Mouse (Mus musculus) ES-E14 (cell line): ENCODE results near the gene Guca1a. TPM values are rescaled to one million over a fixed set of nuclear protein-coding genes. Genes with fewer than 3 reads are reported as not detected.

Experiments
- DNase-seq: peaks from one replicate; pipeline ENCODE4 v3.0.0-alpha.2; 2013; ENCODE audit warnings: low read depth, low spot score
- H3K27ac ChIP-seq: 2 replicates; pipeline ENCODE4 v1.5.1; 2012; ENCODE audit warnings: low read depth, mild to moderate bottlenecking, low read length, moderate library complexity, mixed read lengths; ENCODE audit not compliant: poor library complexity, insufficient read depth, severe bottlenecking
- H3K36me3 ChIP-seq: 2 replicates; pipeline ENCODE4 v1.6.1; 2012; ENCODE audit warnings: mild to moderate bottlenecking, low read length, moderate library complexity, mixed read lengths; ENCODE audit not compliant: control insufficient read depth, poor library complexity, insufficient read depth, severe bottlenecking
- H3K4me1 ChIP-seq, 2 experiments: fragments of 150-350 bp in 1 of 2; sonication (generic) in 1 of 2; 2 replicates each; pipeline ENCODE4 v1.6.1; 2012; ENCODE audit warnings: low read length in 2 of 2, mild to moderate bottlenecking in 1 of 2, mixed read lengths in 1 of 2; ENCODE audit not compliant: control insufficient read depth in 2 of 2, insufficient read depth in 2 of 2, poor library complexity in 1 of 2
- H3K4me3 ChIP-seq, 2 experiments: fragments of 150-350 bp in 1 of 2; sonication (generic) in 1 of 2; 2 replicates each; pipeline ENCODE4 v1.5.1; 2012; ENCODE audit warnings: low read length in 2 of 2, low read depth in 1 of 2, mild to moderate bottlenecking in 1 of 2, mixed read lengths in 1 of 2; ENCODE audit not compliant: insufficient read depth in 1 of 2, poor library complexity in 1 of 2, severe bottlenecking in 1 of 2
- H3K9ac ChIP-seq: 2 replicates; pipeline ENCODE4 v1.6.1; 2012; ENCODE audit warnings: low read depth, mild to moderate bottlenecking, low read length, mixed read lengths; ENCODE audit not compliant: poor library complexity, insufficient read depth, severe bottlenecking
- H3K9me3 ChIP-seq: fragments of 150-350 bp; sonication (generic); 2 replicates; pipeline ENCODE4 v1.6.1; 2012; ENCODE audit warnings: low read depth, mild to moderate bottlenecking, low read length; ENCODE audit not compliant: control insufficient read depth, insufficient read depth
- CHD2 ChIP-seq: IDR thresholded peaks from 2 replicates; pipeline ENCODE4 v1.6.1; 2014; ENCODE audit warnings: mild to moderate bottlenecking, low read depth, low read length, inconsistent platforms
- HCFC1 ChIP-seq: IDR thresholded peaks from 2 replicates; pipeline ENCODE4 v1.6.1; 2012; ENCODE audit warnings: low read length, inconsistent platforms, borderline replicate concordance; ENCODE audit not compliant: insufficient read depth
- MAFK ChIP-seq: IDR thresholded peaks from 2 replicates; pipeline ENCODE4 v1.6.1; 2014; ENCODE audit warnings: mild to moderate bottlenecking, low read depth, low read length, inconsistent platforms; ENCODE audit not compliant: insufficient read depth
- ZC3H11A ChIP-seq: IDR thresholded peaks from 2 replicates; pipeline ENCODE4 v1.6.1; 2012; ENCODE audit warnings: low read depth, mild to moderate bottlenecking, inconsistent platforms, low read length, borderline replicate concordance
- ZNF384 ChIP-seq: IDR thresholded peaks from 2 replicates; pipeline ENCODE4 v1.6.1; 2012; ENCODE audit warnings: low read depth, low read length, inconsistent platforms
- in situ Hi-C, 2 experiments: fragments of 600-800 bp; cut with MboI; formaldehyde crosslinking; loops; one replicate each; pipeline ENCODE4 v1.15.1; 2025; ENCODE audit warnings: low sequenced_read_pairs in 2 of 2, inconsistent platforms in 1 of 2; ENCODE audit not compliant: unreplicated experiment in 2 of 2
- total RNA-seq: library from RNA; depleted of rRNA; stranded (reverse); fragments of 300-350 nt; gene quantifications from 2 replicates; pipeline ENCODE4 v1.2.3, GENCODE M21; 2012

Guca1a gene
- total RNA-seq, 1 experiment = 12.2 TPM

- Histone ChIP-seq H3K9me3 (no peaks in the 10 kb centered on the region), H3K36me3 (no peaks in the 10 kb centered on the region), H3K4me1 (peaks cover 0 to 29% of the 10 kb centered on the region in 2 experiments; a peak in 2 of 4 replicates), H3K4me3 (peak within 1 kb of the TSS; percentile 71 to 76), H3K9ac (peak within 1 kb of the TSS; percentile 59), H3K27ac (no peak within 1 kb of the TSS)
- in situ Hi-C loops = no loop called here
- no peak for DNase-seq
- TF ChIP-seq ZC3H11A (no peak), ZNF384 (peak; percentile 93), CHD2 (no peak), MAFK (no peak)
Observed at GRCm38 (mm10) chr17:47436907-47437547, 36.6 kb upstream of the Guca1a start, which contains the start of gene 1700001C19Rik. TSS of gene 1700001C19Rik (minus strand) at chr17:47437376.

DNA sequence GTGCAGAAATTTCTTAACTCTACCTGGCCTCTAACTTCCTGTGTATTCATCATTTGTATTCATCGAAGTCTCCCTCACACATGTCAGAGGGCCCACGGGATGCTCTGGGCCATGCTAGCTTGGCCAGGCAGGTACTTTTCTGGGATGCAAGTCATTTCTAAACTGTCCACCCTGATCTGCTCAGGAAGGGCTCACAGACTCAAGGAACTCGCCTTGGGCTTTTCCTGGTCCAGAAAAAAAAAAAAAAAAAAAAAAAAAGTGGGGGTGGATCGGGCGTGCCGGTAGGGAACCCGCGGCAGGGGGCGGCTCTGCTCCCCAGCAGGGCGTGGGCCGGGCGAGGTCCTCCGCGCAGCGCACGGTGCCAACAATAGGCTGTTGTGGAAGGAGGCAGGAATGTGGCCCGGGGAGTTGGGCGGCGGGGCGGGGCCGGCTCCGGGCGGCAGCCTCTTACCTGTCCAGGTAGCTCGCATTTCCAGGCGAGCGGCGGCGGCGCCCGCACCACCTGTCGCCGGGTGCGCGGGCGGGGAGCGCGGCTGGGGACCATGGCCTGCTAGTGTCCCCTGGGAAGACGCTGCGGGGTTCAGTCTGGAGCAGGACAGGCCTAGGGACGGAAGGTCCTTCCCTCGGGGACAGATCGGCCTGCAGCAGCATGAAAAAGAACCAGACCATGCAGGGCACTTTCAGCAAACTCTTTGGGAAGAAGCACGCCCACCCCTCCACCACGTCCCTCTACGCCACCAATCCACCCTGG, 35.9 kb upstream of the Guca1a start, which contains the start of gene AI661453:
Gene AI661453, plus strand, starts transcription at position 460 of the 751 bp plus-strand sequence.
- Histone ChIP-seq H3K4me1 (peaks cover 0 to 23% of the 10 kb centered on the region in 2 experiments; a peak in 2 of 4 replicates), H3K36me3 (no peaks in the 10 kb centered on the region), H3K9me3 (no peaks in the 10 kb centered on the region), H3K4me3 (peak within 1 kb of the TSS; percentile 71 to 76), H3K9ac (peak within 1 kb of the TSS; percentile 59), H3K27ac (no peak within 1 kb of the TSS)
- in situ Hi-C loops = no loop called here
- no peak; the same call in 1 of the 2 replicates for TF ChIP-seq HCFC1
- TF ChIP-seq ZNF384 = peak; percentile 92
- DNase-seq = peak; percentile 45

GRCm38 (mm10) chr17:47430815-47431214, 30.4 kb upstream of the Guca1a start:
- in situ Hi-C loops = no loop called here

GRCm38 (mm10) chr17:47428831-47429304, 28.5 kb upstream of the Guca1a start:
- H3K4me3 ChIP-seq = no peak overlapping the region
- TF ChIP-seq ZC3H11A (no peak), CHD2 (no peak), MAFK (no peak), HCFC1 (no peak), ZNF384 (no peak)
- H3K9me3 ChIP-seq = no peaks in the 10 kb centered on the region
- H3K36me3 ChIP-seq = no peaks in the 10 kb centered on the region
- no peak overlapping the region for H3K9ac ChIP-seq
- H3K27ac ChIP-seq = no peak overlapping the region
- in situ Hi-C loops = no loop called here
- H3K4me1 ChIP-seq = peaks cover 0 to 2% of the 10 kb centered on the region in 2 experiments; a peak in 1 of 4 replicates
- DNase-seq = no peak

More at GRCm38 (mm10) chr17:47430815-47431214, 30.4 kb upstream of the Guca1a start:
- TF ChIP-seq MAFK (no peak), HCFC1 (no peak)
- H3K4me1 ChIP-seq = peaks cover 0 to 2% of the 10 kb centered on the region in 2 experiments; a peak in 1 of 4 replicates
- H3K27ac ChIP-seq = no peak overlapping the region
- H3K4me3 ChIP-seq = no peak overlapping the region
- no peak for DNase-seq
- no peaks in the 10 kb centered on the region for H3K9me3 ChIP-seq
- no peak overlapping the region for H3K9ac ChIP-seq
- no peaks in the 10 kb centered on the region for H3K36me3 ChIP-seq
